Mouse (Mus musculus) embryo, embryonic 9.5 days (tissue): ENCODE measurements around the gene 4930544D05Rik.
A peak's percentile ranks its signal among the peaks of the same experiment; 100 is the strongest.

Source experiments
- DNase-seq: peaks from one replicate; pipeline ENCODE4 v3.0.0-alpha.2; 2017; ENCODE audit errors: extremely low spot score

Gene 4930544D05Rik

GRCm38 (mm10) chr11:70656456-70656927 lies 40.8 kb downstream of the 4930544D05Rik start:
- DNase-seq: peak; percentile 83

- peak; percentile 81 for DNase-seq
These were observed 41.3 kb downstream of the 4930544D05Rik start, which contains the start of gene Eno3 for GRCm38 (mm10) chr11:70656964-70657363. TSS of gene Eno3 (plus strand) at chr11:70657202.

GRCm38 (mm10) chr11:70657573-70657972 lies 41.9 kb downstream of the 4930544D05Rik start:
- DNase-seq: no peak

- no peak for DNase-seq
These were observed 42.3 kb downstream of the 4930544D05Rik start for GRCm38 (mm10) chr11:70657991-70658390.

- DNase-seq: no peak
These were observed 42.9 kb downstream of the 4930544D05Rik start for GRCm38 (mm10) chr11:70658521-70658920.

- DNase-seq: no peak
These were observed 43.3 kb downstream of the 4930544D05Rik start for GRCm38 (mm10) chr11:70658942-70659341.

GRCm38 (mm10) chr11:70660571-70660970 lies 44.9 kb downstream of the 4930544D05Rik start:
- no peak for DNase-seq

- DNase-seq: no peak
These were observed 47.5 kb downstream of the 4930544D05Rik start for GRCm38 (mm10) chr11:70663101-70663500.

- no peak for DNase-seq
These were observed 48.3 kb downstream of the 4930544D05Rik start for GRCm38 (mm10) chr11:70663957-70664356.

GRCm38 (mm10) chr11:70664741-70665140 lies 49.1 kb downstream of the 4930544D05Rik start:
- no peak for DNase-seq
